Mouse (Mus musculus): ENCODE measurements around the gene Nemp2. TPM values are rescaled to one million over a fixed set of nuclear protein-coding genes. Genes with fewer than 3 reads are reported as not detected.

Gene Nemp2
- polyA plus RNA-seq, 1 experiment from 2014 or later, result 5.8 TPM

GRCm38 (mm10) chr1:52660278-52660677, 29.8 kb downstream of the Nemp2 start:
- Histone ChIP-seq H3K9me3 (replicated peaks; ENCODE audit: low read length) (no peaks in the 10 kb centered on the region), H3K4me2 (ENCODE audit: low read length) (no peak overlapping the region), H3K27ac (no peak overlapping the region), H3K4me1 (replicated peaks; ENCODE audit: insufficient read depth, low read length) (no peaks in the 10 kb centered on the region), H3K27me3 (ENCODE audit: insufficient read depth, low read length) (no peaks in the 10 kb centered on the region), H3K9ac (ENCODE audit: low read depth, low read length) (no peak overlapping the region), H3K36me3 (ENCODE audit: insufficient read depth, low read length) (no peaks in the 10 kb centered on the region), H3K4me3 (replicated peaks; ENCODE audit: low read depth, low read length) (no peak overlapping the region)
- TF ChIP-seq CTCF (IDR thresholded peaks at IDR 0.05; ENCODE audit: low read depth), result no peak
- WGBS, result 23% methylated on average over 2 of the region's 2 CpGs
- DNase-seq (ENCODE audit: low spot score), result peak; percentile 57
- peak; percentile 52; the same call in 1 of the 2 replicates for ATAC-seq (replicated peaks; ENCODE audit: low FRiP score, low read depth)

GRCm38 (mm10) chr1:52660765-52661164, 30.3 kb downstream of the Nemp2 start:
- Histone ChIP-seq H3K9ac (ENCODE audit: low read depth, low read length) (no peak overlapping the region), H3K4me2 (ENCODE audit: low read length) (no peak overlapping the region), H3K27ac (no peak overlapping the region), H3K27me3 (ENCODE audit: insufficient read depth, low read length) (no peaks in the 10 kb centered on the region), H3K9me3 (replicated peaks; ENCODE audit: low read length) (no peaks in the 10 kb centered on the region), H3K36me3 (ENCODE audit: insufficient read depth, low read length) (no peaks in the 10 kb centered on the region), H3K4me3 (replicated peaks; ENCODE audit: low read depth, low read length) (no peak overlapping the region), H3K4me1 (replicated peaks; ENCODE audit: insufficient read depth, low read length) (no peaks in the 10 kb centered on the region)
- no peak for TF ChIP-seq CTCF (IDR thresholded peaks at IDR 0.05; ENCODE audit: low read depth)
- 69% methylated on average over 12 of the region's 12 CpGs for WGBS
- no peak for DNase-seq (ENCODE audit: low spot score)
- ATAC-seq (replicated peaks; ENCODE audit: low FRiP score, low read depth), result no peak

- no peak overlapping the region for H3K27ac ChIP-seq
- no peak overlapping the region for H3K4me2 ChIP-seq (ENCODE audit: low read length)
- no peaks in the 10 kb centered on the region for H3K9me3 ChIP-seq (replicated peaks; ENCODE audit: low read length)
- H3K27me3 ChIP-seq (ENCODE audit: insufficient read depth, low read length), result no peaks in the 10 kb centered on the region
- 95% methylated on average over 7 of the region's 7 CpGs for WGBS
- DNase-seq (ENCODE audit: low spot score) (no peak), ATAC-seq (replicated peaks; ENCODE audit: low FRiP score, low read depth) (no peak)
- H3K4me1 ChIP-seq (replicated peaks; ENCODE audit: insufficient read depth, low read length), result no peaks in the 10 kb centered on the region
- no peak overlapping the region for H3K9ac ChIP-seq (ENCODE audit: low read depth, low read length)
- no peaks in the 10 kb centered on the region for H3K36me3 ChIP-seq (ENCODE audit: insufficient read depth, low read length)
- no peak overlapping the region for H3K4me3 ChIP-seq (replicated peaks; ENCODE audit: low read depth, low read length)
- TF ChIP-seq CTCF (IDR thresholded peaks at IDR 0.05; ENCODE audit: low read depth), result no peak
Observed at GRCm38 (mm10) chr1:52663228-52663627, 32.7 kb downstream of the Nemp2 start.

GRCm38 (mm10) chr1:52668743-52669323, 38.3 kb downstream of the Nemp2 start:
- 57% methylated on average over 7 of the region's 7 CpGs for WGBS
- no peak overlapping the region for H3K4me3 ChIP-seq (replicated peaks; ENCODE audit: low read depth, low read length)
- no peak for TF ChIP-seq CTCF (IDR thresholded peaks at IDR 0.05; ENCODE audit: low read depth)

GRCm38 (mm10) chr1:52669931-52670330, 39.4 kb downstream of the Nemp2 start:
- no peak for DNase-seq (ENCODE audit: low spot score)

More at GRCm38 (mm10) chr1:52668743-52669323, 38.3 kb downstream of the Nemp2 start:
- no peak for ATAC-seq (replicated peaks; ENCODE audit: low FRiP score, low read depth)
- H3K4me1 ChIP-seq (replicated peaks; ENCODE audit: insufficient read depth, low read length), result no peaks in the 10 kb centered on the region
- no peak overlapping the region for H3K9ac ChIP-seq (ENCODE audit: low read depth, low read length)
- no peak overlapping the region for H3K27ac ChIP-seq
- DNase-seq (ENCODE audit: low spot score), result peak; percentile 16
- no peaks in the 10 kb centered on the region for H3K27me3 ChIP-seq (ENCODE audit: insufficient read depth, low read length)
- H3K4me2 ChIP-seq (ENCODE audit: low read length), result no peak overlapping the region
- no peaks in the 10 kb centered on the region for H3K36me3 ChIP-seq (ENCODE audit: insufficient read depth, low read length)
- H3K9me3 ChIP-seq (replicated peaks; ENCODE audit: low read length), result no peaks in the 10 kb centered on the region

DNA sequence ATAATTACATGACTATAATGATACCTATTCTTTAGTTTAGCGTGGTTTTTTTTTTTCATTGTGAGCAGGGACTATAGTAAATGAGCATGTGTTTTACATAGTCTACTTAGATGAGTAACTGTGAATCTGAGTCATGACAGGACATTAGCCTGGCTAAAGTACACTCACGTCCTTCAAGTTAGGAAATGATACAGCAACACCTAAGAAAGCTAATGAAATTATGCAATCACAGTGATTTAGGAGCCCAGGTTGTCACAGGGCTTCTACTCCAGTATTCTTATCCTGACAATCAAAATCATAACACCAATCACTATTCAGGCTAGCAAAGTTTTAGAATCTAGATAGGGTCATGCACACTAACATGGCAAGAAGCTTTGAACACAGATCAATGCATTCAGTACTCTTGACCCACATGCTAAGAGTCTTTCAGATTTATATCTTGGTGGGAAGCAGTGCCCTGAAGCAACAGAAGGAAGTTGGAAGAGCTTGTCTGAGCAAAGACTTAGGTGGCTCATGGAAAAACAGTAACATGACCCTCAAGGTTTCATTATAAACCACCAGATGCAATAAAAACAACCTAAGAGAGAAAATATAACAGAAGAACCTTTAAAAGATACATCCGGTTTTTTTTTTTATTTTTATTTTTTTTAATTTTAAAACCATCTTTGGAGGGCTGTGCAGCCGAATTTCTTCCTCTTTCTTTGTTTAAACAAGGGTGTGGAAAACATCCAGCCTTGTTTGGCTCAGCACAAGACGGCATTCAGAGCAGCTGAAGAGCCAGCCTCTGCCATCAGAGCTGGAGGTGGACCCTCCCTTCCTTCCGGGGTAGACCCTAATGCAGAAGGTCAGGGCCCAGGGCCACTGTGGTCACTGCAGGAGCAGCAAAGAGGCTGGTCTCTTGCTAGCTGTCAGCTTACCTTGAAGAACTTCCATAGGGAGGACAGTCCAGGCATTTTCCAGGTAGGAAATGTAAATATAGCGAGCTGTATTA, 45.4 kb downstream of the Nemp2 start:
- Histone ChIP-seq H3K27me3 (ENCODE audit: insufficient read depth, low read length) (no peaks in the 10 kb centered on the region), H3K9ac (ENCODE audit: low read depth, low read length) (no peak overlapping the region), H3K4me2 (ENCODE audit: low read length) (no peak overlapping the region), H3K27ac (no peak overlapping the region), H3K4me3 (replicated peaks; ENCODE audit: low read depth, low read length) (no peak overlapping the region), H3K9me3 (replicated peaks; ENCODE audit: low read length) (no peaks in the 10 kb centered on the region), H3K4me1 (replicated peaks; ENCODE audit: insufficient read depth, low read length) (0 out of 2 replicates have a peak, but pooled peaks cover 3% of the 10 kb centered on the region), H3K36me3 (ENCODE audit: insufficient read depth, low read length) (no peaks in the 10 kb centered on the region)
- DNase-seq (ENCODE audit: low spot score), result no peak
- TF ChIP-seq CTCF (IDR thresholded peaks at IDR 0.05; ENCODE audit: low read depth), result no peak
- ATAC-seq (replicated peaks; ENCODE audit: low FRiP score, low read depth), result no peak
- 45% methylated on average over 7 of the region's 7 CpGs for WGBS

More at GRCm38 (mm10) chr1:52669931-52670330, 39.4 kb downstream of the Nemp2 start:
- Histone ChIP-seq H3K4me1 (replicated peaks; ENCODE audit: insufficient read depth, low read length) (no peaks in the 10 kb centered on the region), H3K36me3 (ENCODE audit: insufficient read depth, low read length) (no peaks in the 10 kb centered on the region), H3K27ac (no peak overlapping the region), H3K9me3 (replicated peaks; ENCODE audit: low read length) (no peaks in the 10 kb centered on the region), H3K4me3 (replicated peaks; ENCODE audit: low read depth, low read length) (no peak overlapping the region), H3K27me3 (ENCODE audit: insufficient read depth, low read length) (no peaks in the 10 kb centered on the region), H3K9ac (ENCODE audit: low read depth, low read length) (no peak overlapping the region), H3K4me2 (ENCODE audit: low read length) (no peak overlapping the region)
- no peak for TF ChIP-seq CTCF (IDR thresholded peaks at IDR 0.05; ENCODE audit: low read depth)
- ATAC-seq (replicated peaks; ENCODE audit: low FRiP score, low read depth), result no peak
- WGBS, result 83% methylated on average over 1 of the region's 1 CpGs
